Mouse (Mus musculus): ENCODE results near the gene Tfam. TPM values are rescaled to one million over a fixed set of nuclear protein-coding genes. Genes with fewer than 3 reads are reported as not detected.

Tfam gene
- polyA plus RNA-seq (2012; rRNA removed; ENCODE audit: low replicate concordance): 5.3 and 6.9 TPM in 2 replicates

DNA sequence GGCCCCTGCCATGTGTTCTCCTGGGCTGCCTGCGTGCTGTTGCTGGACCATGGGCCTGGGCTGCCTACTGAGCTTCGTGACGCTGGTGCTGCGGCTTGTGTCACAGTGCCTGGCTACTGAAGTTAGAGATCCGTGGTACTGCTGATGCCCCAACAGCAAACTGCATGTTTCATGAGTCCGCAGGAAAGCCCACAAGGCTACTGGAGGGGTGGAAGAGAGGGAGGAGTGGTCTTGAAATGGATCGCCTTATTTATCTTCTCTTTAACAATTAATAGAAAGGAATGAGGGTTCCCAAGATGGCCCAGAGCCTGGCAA is at the start of gene Tfam:
TSS of gene Tfam (minus strand) at position 41 of the 315 bp plus-strand sequence.

GRCm38 (mm10) chr10:71285126-71285580 is 47.1 kb upstream of the Tfam start, which contains the start of gene Ube2d1:
TSS of gene Ube2d1 (minus strand) at chr10:71285262.

Other genes with a start within 250 kb of the Tfam start
- 15.3 and 18.1 TPM in 2 replicates for gene Bicc1, start 78.6 kb downstream of the Tfam start, polyA plus RNA-seq (2012; rRNA removed; ENCODE audit: low replicate concordance)
- 37.7 and 88.1 TPM in 2 replicates for gene Ube2d1, start 47.0 kb upstream of the Tfam start, polyA plus RNA-seq (2012; rRNA removed; ENCODE audit: low replicate concordance)
- 70.1 and 91.1 TPM in 2 replicates for gene Cisd1, start 106.7 kb upstream of the Tfam start, polyA plus RNA-seq (2012; rRNA removed; ENCODE audit: low replicate concordance)
- gene Ipmk, start 109.5 kb upstream of the Tfam start, polyA plus RNA-seq (2012; rRNA removed; ENCODE audit: low replicate concordance): 6.6 and 8.8 TPM in 2 replicates